Mouse (Mus musculus) hindbrain, embryonic 14.5 days (tissue): ENCODE results near the gene Olfr551. TPM values are rescaled to one million over a fixed set of nuclear protein-coding genes. Genes with fewer than 3 reads are reported as not detected.

Source experiments
- polyA plus RNA-seq: library from polyadenylated mRNA; unstranded; fragments of >200 nt; fragmentation: Nextera tagmentation; extraction: Ambion mirVana; gene quantifications from 2 replicates; pipeline ENCODE4 v1.2.1, GENCODE M21; 2014

Olfr551 gene
- polyA plus RNA-seq, 1 experiment from 2014 or later, result not detected

Other genes starting within 250 kb of the Olfr551 start
- gene Rrm1, start 150.2 kb downstream of the Olfr551 start, polyA plus RNA-seq, result 44.1 and 54.6 TPM in 2 replicates
- 0.18 and 0.39 TPM in 2 replicates for gene Olfr543, start 110.2 kb downstream of the Olfr551 start, polyA plus RNA-seq
- gene Olfr544, start 103.6 kb downstream of the Olfr551 start, polyA plus RNA-seq, result 0.09 and 0.11 TPM in 2 replicates
- 0.17 and 0.23 TPM in 2 replicates for gene Olfr545, start 92.3 kb downstream of the Olfr551 start, polyA plus RNA-seq
- not detected in 2 replicates for gene Olfr547, start 57.1 kb downstream of the Olfr551 start, polyA plus RNA-seq
- not detected in 2 replicates for gene Olfr548-ps1, start 51.0 kb downstream of the Olfr551 start, polyA plus RNA-seq
- not detected in 2 replicates for gene Olfr549, start 42.0 kb downstream of the Olfr551 start, polyA plus RNA-seq
- gene Trim21, start 26.4 kb downstream of the Olfr551 start, polyA plus RNA-seq, result 0.11 and 0.57 TPM in 2 replicates
- gene Olfr550, start 20.4 kb downstream of the Olfr551 start, polyA plus RNA-seq, result not detected in 2 replicates
- not detected in 2 replicates for gene Olfr552, start 5.9 kb upstream of the Olfr551 start, polyA plus RNA-seq
- gene Olfr553, start 26.3 kb upstream of the Olfr551 start, polyA plus RNA-seq, result not detected in 2 replicates
- gene Olfr554, start 46.5 kb upstream of the Olfr551 start, polyA plus RNA-seq, result not detected in 2 replicates
- not detected in 2 replicates for gene Olfr555, start 66.9 kb upstream of the Olfr551 start, polyA plus RNA-seq
- gene Olfr556, start 73.0 kb upstream of the Olfr551 start, polyA plus RNA-seq, result not detected in 2 replicates
- gene Trim68, start 95.4 kb upstream of the Olfr551 start, polyA plus RNA-seq, result 8.3 and 8.4 TPM in 2 replicates
- not detected in 2 replicates for gene Olfr557, start 104.0 kb upstream of the Olfr551 start, polyA plus RNA-seq
- gene Olfr558, start 110.3 kb upstream of the Olfr551 start, polyA plus RNA-seq, result 0.08 and 0.22 TPM in 2 replicates
- gene Olfr33, start 127.2 kb upstream of the Olfr551 start, polyA plus RNA-seq, result not detected in 2 replicates
- gene Olfr559, start 135.6 kb upstream of the Olfr551 start, polyA plus RNA-seq, result not detected in 2 replicates
- not detected in 2 replicates for gene Olfr560, start 167.5 kb upstream of the Olfr551 start, polyA plus RNA-seq
- 0.13 and 0.17 TPM in 2 replicates for gene Olfr78, start 167.6 kb upstream of the Olfr551 start, polyA plus RNA-seq
- gene Olfr561, start 179.3 kb upstream of the Olfr551 start, polyA plus RNA-seq, result not detected in 2 replicates
- not detected in 2 replicates for gene Olfr564, start 211.6 kb upstream of the Olfr551 start, polyA plus RNA-seq